Mouse (Mus musculus) cerebellum, adult 2 months (tissue): ENCODE data around the gene Cldn14. TPM values are rescaled to one million over a fixed set of nuclear protein-coding genes. Genes with fewer than 3 reads are reported as not detected.

Experiments used
- DNase-seq, 2 experiments: peaks; one replicate each; pipeline ENCODE4 v3.0.0; 2021
- H3K27ac ChIP-seq: fragments of 200-500 bp; 2 replicates; pipeline ENCODE4 v1.5.1; 2012; ENCODE audit warnings: low read length, control low read depth, inconsistent platforms; ENCODE audit not compliant: insufficient read depth
- H3K27me3 ChIP-seq: fragments of 200-500 bp; 2 replicates; pipeline ENCODE4 v1.6.1; 2012; ENCODE audit warnings: inconsistent platforms, mild to moderate bottlenecking, low read length, moderate library complexity; ENCODE audit not compliant: control insufficient read depth, insufficient read depth
- H3K4me1 ChIP-seq: fragments of 200-500 bp; 2 replicates; pipeline ENCODE4 v1.6.1; 2011; ENCODE audit warnings: low read length; ENCODE audit not compliant: control insufficient read depth, insufficient read depth
- H3K4me3 ChIP-seq: fragments of 200-500 bp; replicated peaks from 2 replicates; pipeline ENCODE3; 2011; ENCODE audit warnings: mild to moderate bottlenecking, low read depth, low read length, control low read depth; ENCODE audit not compliant: insufficient read depth
- CTCF ChIP-seq: fragments of 200-500 bp; IDR thresholded peaks from 2 replicates; pipeline ENCODE4 v1.5.1; 2011; ENCODE audit warnings: low read depth, mild to moderate bottlenecking, control low read depth, low read length, moderate library complexity, borderline replicate concordance; ENCODE audit not compliant: insufficient read depth
- POLR2A ChIP-seq: fragments of 200-500 bp; IDR thresholded peaks from 2 replicates; pipeline ENCODE4 v1.6.1; 2011; ENCODE audit warnings: low read length, control low read depth, borderline replicate concordance; ENCODE audit not compliant: insufficient read depth
- WGBS: fragments of 180-500 bp; shearing (Covaris S2); methylation state at CpG from one replicate; pipeline ENCODE4 v1.1.7; 2018; 5-methylcytosine and 5-hydroxymethylcytosine counted together
- polyA plus RNA-seq: library from polyadenylated mRNA; depleted of rRNA; stranded (reverse); fragments of >200 nt; gene quantifications from 2 replicates; pipeline ENCODE4 v1.2.3, GENCODE M21; 2012

Gene Cldn14
- polyA plus RNA-seq, 1 experiment: 6.6 TPM

GRCm38 (mm10) chr16:93939961-93940360 lies 68.7 kb downstream of the Cldn14 start:
- 89% methylated on average over 4 of the region's 4 CpGs for WGBS
- TF ChIP-seq POLR2A (no peak), CTCF (no peak)

GRCm38 (mm10) chr16:93938400-93938846 lies 70.2 kb downstream of the Cldn14 start:
- Histone ChIP-seq H3K27me3 (no peaks in the 10 kb centered on the region; the same call in 1 of the 2 replicates), H3K4me1 (no peaks in the 10 kb centered on the region), H3K27ac (no peak overlapping the region), H3K4me3 (no peak overlapping the region)
- WGBS: 6% methylated on average over 16 of the region's 16 CpGs
- peak; percentile 33 to 64 for DNase-seq
- TF ChIP-seq CTCF (peak; percentile 71; the same call in 1 of the 2 replicates), POLR2A (no peak)

More at GRCm38 (mm10) chr16:93939961-93940360, 68.7 kb downstream of the Cldn14 start:
- H3K27ac ChIP-seq: no peak overlapping the region
- H3K4me1 ChIP-seq: no peaks in the 10 kb centered on the region
- no peak for DNase-seq
- H3K4me3 ChIP-seq: no peak overlapping the region
- H3K27me3 ChIP-seq: no peaks in the 10 kb centered on the region; the same call in 1 of the 2 replicates

GRCm38 (mm10) chr16:93935009-93935408 lies 73.6 kb downstream of the Cldn14 start:
- 33% methylated on average over 7 of the region's 7 CpGs for WGBS
- DNase-seq: no peak
- H3K4me1 ChIP-seq: no peaks in the 10 kb centered on the region
- no peak overlapping the region for H3K27ac ChIP-seq
- TF ChIP-seq CTCF (no peak), POLR2A (no peak)
- H3K4me3 ChIP-seq: no peak overlapping the region
- H3K27me3 ChIP-seq: no peaks in the 10 kb centered on the region; the same call in 1 of the 2 replicates

- Histone ChIP-seq H3K27me3 (no peaks in the 10 kb centered on the region; the same call in 1 of the 2 replicates), H3K4me1 (no peaks in the 10 kb centered on the region), H3K27ac (no peak overlapping the region), H3K4me3 (no peak overlapping the region)
- no peak for TF ChIP-seq CTCF
- TF ChIP-seq POLR2A: no peak
- 19% methylated on average over 13 of the region's 13 CpGs for WGBS
- DNase-seq: no peak
Observed at GRCm38 (mm10) chr16:93934588-93934987, 74.0 kb downstream of the Cldn14 start.

GRCm38 (mm10) chr16:93932185-93933168 lies 76.2 kb downstream of the Cldn14 start:
- Histone ChIP-seq H3K27ac (no peak overlapping the region), H3K4me1 (no peaks in the 10 kb centered on the region), H3K4me3 (no peak overlapping the region), H3K27me3 (no peaks in the 10 kb centered on the region; the same call in 1 of the 2 replicates)
- TF ChIP-seq POLR2A (no peak), CTCF (no peak)
- DNase-seq: no peak
- WGBS: 44% methylated on average over 17 of the region's 17 CpGs

GRCm38 (mm10) chr16:93929370-93930032 lies 79.1 kb downstream of the Cldn14 start:
- TF ChIP-seq POLR2A (no peak), CTCF (no peak)
- 93% methylated on average over 17 of the region's 17 CpGs for WGBS
- Histone ChIP-seq H3K27ac (no peak overlapping the region), H3K4me1 (no peaks in the 10 kb centered on the region), H3K4me3 (no peak overlapping the region), H3K27me3 (no peaks in the 10 kb centered on the region)
- no peak for DNase-seq

- WGBS: 65% methylated on average over 8 of the region's 8 CpGs
- H3K4me3 ChIP-seq: no peak overlapping the region
- H3K27ac ChIP-seq: no peak overlapping the region
- H3K27me3 ChIP-seq: no peaks in the 10 kb centered on the region
- TF ChIP-seq POLR2A: no peak
- no peak for TF ChIP-seq CTCF
- no peak for DNase-seq
- no peaks in the 10 kb centered on the region for H3K4me1 ChIP-seq
Observed at GRCm38 (mm10) chr16:93925684-93926247, 82.9 kb downstream of the Cldn14 start.

GRCm38 (mm10) chr16:93923788-93924187 lies 84.8 kb downstream of the Cldn14 start:
- no peaks in the 10 kb centered on the region for H3K27me3 ChIP-seq
- DNase-seq: no peak
- no peak overlapping the region for H3K27ac ChIP-seq
- 77% methylated on average over 7 of the region's 7 CpGs for WGBS
- no peak overlapping the region for H3K4me3 ChIP-seq
- TF ChIP-seq POLR2A (no peak), CTCF (no peak)
- H3K4me1 ChIP-seq: no peaks in the 10 kb centered on the region
